Mouse (Mus musculus) kidney, embryonic 16.5 days (tissue): ENCODE measurements around the gene Osbpl3. TPM values are rescaled to one million over a fixed set of nuclear protein-coding genes. Genes with fewer than 3 reads are reported as not detected.

Experiments
- ATAC-seq: fragments of 200-750 bp; cut with Nextera tagmentation; 2 replicates; pipeline ENCODE4 v1.8.0; 2017; ENCODE audit warnings: moderate TSS enrichment; ENCODE audit not compliant: low FRiP score, low TSS enrichment
- H3K27ac ChIP-seq: fragments of 300-500 bp; sonication (generic); 2 replicates; pipeline ENCODE4 v1.5.1; 2014; ENCODE audit warnings: low read length
- H3K27me3 ChIP-seq: fragments of 300-500 bp; sonication (generic); 2 replicates; pipeline ENCODE4 v1.6.1; 2014; ENCODE audit warnings: low read length, control low read depth, mixed read lengths; ENCODE audit not compliant: insufficient read depth
- H3K36me3 ChIP-seq: fragments of 300-500 bp; sonication (generic); 2 replicates; pipeline ENCODE4 v1.6.1; 2014; ENCODE audit warnings: low read length, control low read depth, mixed read lengths; ENCODE audit not compliant: insufficient read depth
- H3K4me1 ChIP-seq: fragments of 300-500 bp; sonication (generic); 2 replicates; pipeline ENCODE4 v1.6.1; 2014; ENCODE audit warnings: low read length, control low read depth, mixed read lengths; ENCODE audit not compliant: insufficient read depth
- H3K4me2 ChIP-seq: fragments of 300-500 bp; sonication (generic); replicated peaks from 2 replicates; pipeline ENCODE4 v1.6.1; 2014; ENCODE audit warnings: low read depth, low read length
- H3K4me3 ChIP-seq: fragments of 300-500 bp; sonication (generic); 2 replicates; pipeline ENCODE4 v1.5.1; 2014; ENCODE audit warnings: mild to moderate bottlenecking, low read length
- H3K9ac ChIP-seq: fragments of 300-500 bp; sonication (generic); replicated peaks from 2 replicates; pipeline ENCODE4 v1.6.1; 2014; ENCODE audit warnings: low read length
- H3K9me3 ChIP-seq: fragments of 300-500 bp; sonication (generic); 2 replicates; pipeline ENCODE4 v1.6.1; 2016; ENCODE audit warnings: low read length, control low read depth
- WGBS: fragments of 180-500 bp; shearing (Covaris S2); extraction: QIAGEN DNeasy Blood & Tissue Kit; methylation state at CpG from one replicate; pipeline ENCODE4 v1.1.7; 2014; 5-methylcytosine and 5-hydroxymethylcytosine counted together
- polyA plus RNA-seq: library from polyadenylated mRNA; unstranded; fragments of >200 nt; fragmentation: Nextera tagmentation; extraction: Ambion mirVana; gene quantifications from 2 replicates; pipeline ENCODE4 v1.2.1, GENCODE M21; 2015

Gene Osbpl3
- polyA plus RNA-seq, 1 experiment from 2014 or later, result 18.2 TPM

GRCm38 (mm10) chr6:50261201-50261921 lies 194.6 kb downstream of the Osbpl3 start:
- Histone ChIP-seq H3K27ac (0 out of 2 replicates have a peak overlapping the region, but pooled peaks have one; percentile 12), H3K9me3 (no peaks in the 10 kb centered on the region), H3K36me3 (no peaks in the 10 kb centered on the region), H3K4me2 (peak overlapping the region; percentile 77), H3K9ac (peak overlapping the region; percentile 64), H3K27me3 (no peaks in the 10 kb centered on the region), H3K4me1 (peaks cover 14% of the 10 kb centered on the region), H3K4me3 (peak overlapping the region; percentile 59)
- 1% methylated on average over 35 of the region's 35 CpGs for WGBS
- ATAC-seq, result peak; percentile 94

- Histone ChIP-seq H3K9me3 (no peaks in the 10 kb centered on the region), H3K4me3 (no peak overlapping the region), H3K27me3 (no peaks in the 10 kb centered on the region), H3K4me2 (no peak overlapping the region), H3K9ac (no peak overlapping the region), H3K36me3 (no peaks in the 10 kb centered on the region), H3K27ac (no peak overlapping the region), H3K4me1 (no peaks in the 10 kb centered on the region)
- no peak for ATAC-seq
- WGBS, result 68% methylated on average over 5 of the region's 5 CpGs
These were observed 200.6 kb downstream of the Osbpl3 start for GRCm38 (mm10) chr6:50255356-50255755.

- Histone ChIP-seq H3K27ac (no peak overlapping the region), H3K4me3 (no peak overlapping the region), H3K9me3 (no peaks in the 10 kb centered on the region), H3K27me3 (no peaks in the 10 kb centered on the region), H3K4me1 (no peaks in the 10 kb centered on the region), H3K4me2 (no peak overlapping the region), H3K36me3 (no peaks in the 10 kb centered on the region), H3K9ac (no peak overlapping the region)
- WGBS, result 53% methylated on average over 10 of the region's 10 CpGs
- no peak for ATAC-seq
These were observed 201.2 kb downstream of the Osbpl3 start for GRCm38 (mm10) chr6:50254723-50255184.

DNA sequence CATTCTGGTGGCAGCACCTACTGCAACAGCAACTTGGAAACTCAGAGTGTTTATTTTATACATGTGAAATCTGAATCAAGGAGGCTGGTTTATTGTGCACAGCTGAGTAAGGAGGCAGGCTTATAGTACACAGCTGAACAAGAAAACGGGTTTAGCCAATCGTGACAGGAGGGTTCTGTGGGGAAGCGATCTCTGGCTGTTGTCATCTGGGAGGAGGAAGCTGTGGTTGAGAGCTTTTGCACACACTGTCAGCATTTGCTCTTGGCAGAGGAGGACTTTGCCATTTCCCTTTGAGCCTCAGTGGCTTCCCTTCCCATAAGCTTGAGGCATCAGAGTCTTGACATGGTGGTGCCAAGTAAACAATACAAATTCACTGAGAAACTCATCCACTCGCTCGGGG lies 203.3 kb downstream of the Osbpl3 start:
- Histone ChIP-seq H3K9me3 (no peaks in the 10 kb centered on the region), H3K4me1 (no peaks in the 10 kb centered on the region), H3K4me3 (no peak overlapping the region), H3K27ac (no peak overlapping the region), H3K4me2 (no peak overlapping the region), H3K9ac (no peak overlapping the region), H3K27me3 (no peaks in the 10 kb centered on the region), H3K36me3 (no peaks in the 10 kb centered on the region)
- ATAC-seq, result 0 out of 2 replicates have a peak, but pooled peaks have one; percentile 27
- WGBS, result 53% methylated on average over 5 of the region's 5 CpGs

DNA sequence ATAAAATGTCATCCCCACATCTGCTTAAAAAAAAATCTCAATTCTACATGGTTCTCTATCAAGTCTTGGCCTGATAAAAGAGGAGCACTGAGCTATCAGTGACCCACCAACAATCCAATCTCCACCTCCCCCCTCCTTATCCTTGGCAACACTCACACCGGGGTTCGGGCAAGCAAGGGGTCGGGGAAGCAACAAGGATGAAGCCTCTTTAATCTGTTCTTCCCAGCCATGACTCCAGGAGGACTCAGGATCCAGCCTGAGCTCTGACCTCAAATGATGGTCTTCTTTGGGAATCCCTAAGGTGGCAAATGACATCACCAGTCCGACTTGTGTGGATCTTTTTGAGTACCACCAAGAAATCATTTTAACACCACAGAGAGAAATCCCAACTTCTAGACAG lies 208.2 kb downstream of the Osbpl3 start:
- no peak overlapping the region for H3K4me3 ChIP-seq
- H3K4me2 ChIP-seq, result no peak overlapping the region
- no peaks in the 10 kb centered on the region for H3K9me3 ChIP-seq
- H3K36me3 ChIP-seq, result no peaks in the 10 kb centered on the region
- no peaks in the 10 kb centered on the region for H3K4me1 ChIP-seq
- no peak for ATAC-seq
- no peaks in the 10 kb centered on the region for H3K27me3 ChIP-seq
- no peak overlapping the region for H3K9ac ChIP-seq
- H3K27ac ChIP-seq, result no peak overlapping the region
- WGBS, result 88% methylated on average over 4 of the region's 4 CpGs

DNA sequence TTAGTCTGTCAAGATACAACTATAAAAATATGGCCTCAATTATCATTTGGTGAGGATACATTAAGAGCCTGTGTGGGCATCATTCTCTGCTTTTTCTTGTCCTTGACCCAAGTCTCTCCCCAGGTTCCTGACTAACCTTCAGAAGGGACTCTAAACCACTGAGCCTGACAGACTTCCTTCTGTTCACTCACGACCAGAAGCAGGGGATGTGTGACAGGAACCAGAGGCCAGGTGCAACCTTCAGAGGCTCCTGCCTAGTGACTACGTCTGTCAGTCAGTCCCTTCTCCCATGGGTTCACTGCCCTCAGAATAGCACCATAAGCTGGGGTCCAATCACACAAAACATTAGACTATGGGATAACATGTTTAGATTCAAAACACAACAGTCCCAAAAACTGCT lies 208.6 kb downstream of the Osbpl3 start:
- Histone ChIP-seq H3K36me3 (no peaks in the 10 kb centered on the region), H3K27ac (no peak overlapping the region), H3K4me1 (no peaks in the 10 kb centered on the region), H3K9me3 (no peaks in the 10 kb centered on the region), H3K4me3 (no peak overlapping the region), H3K4me2 (no peak overlapping the region), H3K27me3 (no peaks in the 10 kb centered on the region), H3K9ac (no peak overlapping the region)
- WGBS, result 78% methylated on average over 2 of the region's 2 CpGs
- no peak for ATAC-seq

DNA sequence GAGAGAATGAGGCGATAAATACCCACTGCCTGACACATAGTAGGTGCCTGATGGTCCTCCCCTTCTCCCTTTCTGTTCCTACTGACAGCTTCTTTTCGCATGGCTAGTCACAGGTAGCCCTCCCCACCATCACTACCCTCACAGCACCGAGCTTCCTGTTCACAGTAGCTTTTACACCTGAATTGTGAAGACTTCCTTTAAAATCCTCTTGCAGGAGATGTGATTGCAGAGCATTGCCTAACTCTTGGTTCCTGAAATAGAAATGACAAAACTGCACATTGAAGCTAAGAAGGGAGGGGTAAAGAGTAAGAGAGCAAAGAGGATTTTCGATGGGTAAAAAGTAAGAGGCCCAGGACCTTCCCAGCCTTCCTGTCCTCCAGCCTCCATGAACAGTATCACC lies 211.0 kb downstream of the Osbpl3 start:
- Histone ChIP-seq H3K9ac (no peak overlapping the region), H3K36me3 (no peaks in the 10 kb centered on the region), H3K4me1 (no peaks in the 10 kb centered on the region), H3K27ac (no peak overlapping the region), H3K27me3 (no peaks in the 10 kb centered on the region), H3K4me3 (no peak overlapping the region), H3K9me3 (no peaks in the 10 kb centered on the region), H3K4me2 (no peak overlapping the region)
- 80% methylated on average over 4 of the region's 4 CpGs for WGBS
- ATAC-seq, result no peak

DNA sequence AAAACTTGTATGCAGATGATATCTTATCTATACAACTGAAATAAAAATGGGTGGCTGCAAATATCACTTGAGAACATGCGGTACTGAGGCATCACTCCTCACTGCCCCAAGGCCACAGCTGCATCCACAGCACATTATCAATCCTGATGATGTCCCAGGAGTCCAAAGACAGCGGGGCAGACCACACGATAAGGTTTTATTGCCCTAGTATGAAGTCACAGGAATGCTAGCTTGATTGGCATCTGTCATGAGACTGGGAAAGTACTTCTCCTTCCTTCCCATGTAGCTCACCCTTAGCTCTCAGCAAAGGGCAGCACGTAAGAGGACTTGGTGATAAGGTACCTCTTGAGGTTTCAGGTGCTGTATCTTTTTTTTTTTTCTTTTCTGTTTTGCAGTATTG lies 211.9 kb downstream of the Osbpl3 start:
- ATAC-seq, result no peak
- Histone ChIP-seq H3K4me3 (no peak overlapping the region), H3K9me3 (no peaks in the 10 kb centered on the region), H3K9ac (no peak overlapping the region), H3K27me3 (no peaks in the 10 kb centered on the region), H3K4me1 (no peaks in the 10 kb centered on the region), H3K36me3 (no peaks in the 10 kb centered on the region), H3K4me2 (no peak overlapping the region), H3K27ac (no peak overlapping the region)
- 86% methylated on average over 4 of the region's 4 CpGs for WGBS

Other genes with a start within 250 kb of the Osbpl3 start
- gene Gsdme, start 192.3 kb downstream of the Osbpl3 start, polyA plus RNA-seq, result 55.3 and 58.0 TPM in 2 replicates
- gene Cycs, start 110.3 kb upstream of the Osbpl3 start, polyA plus RNA-seq, result 74.4 and 79.4 TPM in 2 replicates
- gene 4921507P07Rik, start 140.4 kb upstream of the Osbpl3 start, polyA plus RNA-seq, result 1.0 and 1.7 TPM in 2 replicates
- gene Npvf, start 198.2 kb upstream of the Osbpl3 start, polyA plus RNA-seq, result 0.37 and 0.54 TPM in 2 replicates